Mouse (Mus musculus) intestine, embryonic 16.5 days (tissue): Measurements from ENCODE around the gene Plce1. TPM values are rescaled to one million over a fixed set of nuclear protein-coding genes. Genes with fewer than 3 reads are reported as not detected.
A peak's percentile ranks its signal among the peaks of the same experiment; 100 is the strongest.

ENCODE experiments used
- ATAC-seq: fragments of 200-750 bp; cut with Nextera tagmentation; 2 replicates; pipeline ENCODE4 v1.8.0; 2017; ENCODE audit warnings: moderate TSS enrichment, moderate library complexity
- H3K27ac ChIP-seq: fragments of 300-500 bp; sonication (generic); 2 replicates; pipeline ENCODE4 v1.5.1; 2014; ENCODE audit warnings: mild to moderate bottlenecking, low read length
- H3K27me3 ChIP-seq: fragments of 300-500 bp; sonication (generic); replicated peaks from 2 replicates; pipeline ENCODE4 v1.6.1; 2014; ENCODE audit warnings: low read length, control low read depth, mixed read lengths; ENCODE audit not compliant: control insufficient read depth, insufficient read depth
- H3K36me3 ChIP-seq: fragments of 300-500 bp; sonication (generic); 2 replicates; pipeline ENCODE4 v1.6.1; 2014; ENCODE audit warnings: low read length, control low read depth; ENCODE audit not compliant: control insufficient read depth, insufficient read depth
- H3K4me1 ChIP-seq: fragments of 300-500 bp; sonication (generic); 2 replicates; pipeline ENCODE4 v1.6.1; 2014; ENCODE audit warnings: low read length, control low read depth, mixed read lengths; ENCODE audit not compliant: control insufficient read depth, insufficient read depth
- H3K4me2 ChIP-seq: fragments of 300-500 bp; sonication (generic); 2 replicates; pipeline ENCODE4 v1.6.1; 2014; ENCODE audit warnings: low read depth, low read length, control low read depth
- H3K4me3 ChIP-seq: fragments of 300-500 bp; sonication (generic); 2 replicates; pipeline ENCODE4 v1.5.1; 2014; ENCODE audit warnings: mild to moderate bottlenecking, low read length
- H3K9ac ChIP-seq: fragments of 300-500 bp; sonication (generic); 2 replicates; pipeline ENCODE4 v1.6.1; 2014; ENCODE audit warnings: low read depth, low read length
- H3K9me3 ChIP-seq: fragments of 300-500 bp; sonication (generic); 2 replicates; pipeline ENCODE4 v1.6.1; 2016; ENCODE audit warnings: low read length, control low read depth; ENCODE audit not compliant: control insufficient read depth
- WGBS: fragments of 180-500 bp; shearing (Covaris S2); extraction: QIAGEN DNeasy Blood & Tissue Kit; methylation state at CpG from one replicate; pipeline ENCODE4 v1.1.7; 2014; 5-methylcytosine and 5-hydroxymethylcytosine counted together
- polyA plus RNA-seq: library from polyadenylated mRNA; unstranded; fragments of >200 nt; fragmentation: Nextera tagmentation; extraction: Ambion mirVana; gene quantifications from 2 replicates; pipeline ENCODE4 v1.2.1, GENCODE M21; 2015

The Plce1 gene
- polyA plus RNA-seq, 1 experiment from 2014 or later, result 5.7 TPM

- H3K4me1 ChIP-seq, result no peaks in the 10 kb centered on the region
- no peaks in the 10 kb centered on the region for H3K9me3 ChIP-seq
- no peak overlapping the region for H3K4me3 ChIP-seq
- H3K4me2 ChIP-seq, result no peak overlapping the region
- 65% methylated on average over 10 of the region's 10 CpGs for WGBS
- no peak overlapping the region for H3K27ac ChIP-seq
- no peaks in the 10 kb centered on the region for H3K27me3 ChIP-seq
- ATAC-seq, result peak; percentile 28; the same call in 1 of the 2 replicates
- H3K36me3 ChIP-seq, result no peaks in the 10 kb centered on the region
- no peak overlapping the region for H3K9ac ChIP-seq
These were observed 265.0 kb downstream of the Plce1 start for GRCm38 (mm10) chr19:38745810-38746491.

GRCm38 (mm10) chr19:38746492-38747014 lies 265.6 kb downstream of the Plce1 start:
- Histone ChIP-seq H3K9ac (no peak overlapping the region), H3K4me3 (no peak overlapping the region), H3K4me2 (no peak overlapping the region), H3K36me3 (no peaks in the 10 kb centered on the region), H3K9me3 (no peaks in the 10 kb centered on the region), H3K27me3 (no peaks in the 10 kb centered on the region), H3K4me1 (no peaks in the 10 kb centered on the region), H3K27ac (no peak overlapping the region)
- ATAC-seq, result 0 out of 2 replicates have a peak, but pooled peaks have one; percentile 46
- WGBS, result 61% methylated on average over 6 of the region's 6 CpGs

GRCm38 (mm10) chr19:38750192-38750591 lies 269.3 kb downstream of the Plce1 start:
- WGBS, result 37% methylated on average over 4 of the region's 4 CpGs
- Histone ChIP-seq H3K27ac (no peak overlapping the region), H3K4me3 (no peak overlapping the region), H3K4me2 (no peak overlapping the region), H3K27me3 (no peaks in the 10 kb centered on the region), H3K9ac (no peak overlapping the region), H3K4me1 (no peaks in the 10 kb centered on the region), H3K9me3 (no peaks in the 10 kb centered on the region), H3K36me3 (no peaks in the 10 kb centered on the region)
- ATAC-seq, result no peak

- no peak overlapping the region for H3K4me3 ChIP-seq
- no peaks in the 10 kb centered on the region for H3K27me3 ChIP-seq
- no peaks in the 10 kb centered on the region for H3K36me3 ChIP-seq
- H3K4me2 ChIP-seq, result no peak overlapping the region
- no peak overlapping the region for H3K9ac ChIP-seq
- ATAC-seq, result no peak
- no peaks in the 10 kb centered on the region for H3K9me3 ChIP-seq
- no peaks in the 10 kb centered on the region for H3K4me1 ChIP-seq
- H3K27ac ChIP-seq, result no peak overlapping the region
- 80% methylated on average over 3 of the region's 3 CpGs for WGBS
These were observed 276.3 kb downstream of the Plce1 start for GRCm38 (mm10) chr19:38757161-38757560.

- no peaks in the 10 kb centered on the region for H3K36me3 ChIP-seq
- no peaks in the 10 kb centered on the region for H3K9me3 ChIP-seq
- H3K27ac ChIP-seq, result no peak overlapping the region
- 68% methylated on average over 5 of the region's 5 CpGs for WGBS
- H3K4me1 ChIP-seq, result no peaks in the 10 kb centered on the region
- no peaks in the 10 kb centered on the region for H3K27me3 ChIP-seq
- no peak overlapping the region for H3K9ac ChIP-seq
- H3K4me3 ChIP-seq, result no peak overlapping the region
- no peak for ATAC-seq
- no peak overlapping the region for H3K4me2 ChIP-seq
These were observed 277.1 kb downstream of the Plce1 start for GRCm38 (mm10) chr19:38758056-38758455.

- H3K9ac ChIP-seq, result no peak overlapping the region
- H3K27me3 ChIP-seq, result no peaks in the 10 kb centered on the region
- H3K4me1 ChIP-seq, result no peaks in the 10 kb centered on the region
- 0 out of 2 replicates have a peak, but pooled peaks have one; percentile 18 for ATAC-seq
- no peak overlapping the region for H3K4me3 ChIP-seq
- H3K9me3 ChIP-seq, result no peaks in the 10 kb centered on the region
- H3K27ac ChIP-seq, result no peak overlapping the region
- no peaks in the 10 kb centered on the region for H3K36me3 ChIP-seq
- WGBS, result 59% methylated on average over 7 of the region's 7 CpGs
- no peak overlapping the region for H3K4me2 ChIP-seq
These were observed 278.0 kb downstream of the Plce1 start for GRCm38 (mm10) chr19:38758685-38759472.

GRCm38 (mm10) chr19:38760441-38760840 lies 279.5 kb downstream of the Plce1 start:
- Histone ChIP-seq H3K9me3 (no peaks in the 10 kb centered on the region), H3K27ac (no peak overlapping the region), H3K4me3 (no peak overlapping the region), H3K36me3 (no peaks in the 10 kb centered on the region), H3K27me3 (no peaks in the 10 kb centered on the region), H3K4me1 (no peaks in the 10 kb centered on the region), H3K4me2 (no peak overlapping the region), H3K9ac (no peak overlapping the region)
- no peak for ATAC-seq
- 69% methylated on average over 3 of the region's 3 CpGs for WGBS

GRCm38 (mm10) chr19:38766306-38766705 lies 285.4 kb downstream of the Plce1 start:
- ATAC-seq, result no peak
- Histone ChIP-seq H3K9me3 (no peaks in the 10 kb centered on the region), H3K36me3 (no peaks in the 10 kb centered on the region), H3K27me3 (no peaks in the 10 kb centered on the region), H3K4me3 (no peak overlapping the region), H3K4me1 (no peaks in the 10 kb centered on the region), H3K9ac (no peak overlapping the region), H3K4me2 (no peak overlapping the region), H3K27ac (no peak overlapping the region)
- WGBS, result 69% methylated on average over 2 of the region's 2 CpGs

- no peak overlapping the region for H3K4me2 ChIP-seq
- H3K9me3 ChIP-seq, result no peaks in the 10 kb centered on the region
- H3K27ac ChIP-seq, result no peak overlapping the region
- H3K27me3 ChIP-seq, result no peaks in the 10 kb centered on the region
- ATAC-seq, result no peak
- no peaks in the 10 kb centered on the region for H3K36me3 ChIP-seq
- no peaks in the 10 kb centered on the region for H3K4me1 ChIP-seq
- no peak overlapping the region for H3K9ac ChIP-seq
- 57% methylated on average over 4 of the region's 4 CpGs for WGBS
- H3K4me3 ChIP-seq, result no peak overlapping the region
These were observed 294.6 kb downstream of the Plce1 start for GRCm38 (mm10) chr19:38775548-38775947.
